Mouse (Mus musculus): Measurements from ENCODE around the gene Rundc3a. TPM values are rescaled to one million over a fixed set of nuclear protein-coding genes. Genes with fewer than 3 reads are reported as not detected.
A peak's percentile ranks its signal among the peaks of the same experiment; 100 is the strongest.
"Not testable (repeated sequence)": the region's sequence is repeated elsewhere in the genome, so short reads cannot be mapped to it uniquely, and the experiment has no call there.

The Rundc3a gene
- polyA plus RNA-seq, 1 experiment from 2014 or later, result 1.7 TPM

DNA sequence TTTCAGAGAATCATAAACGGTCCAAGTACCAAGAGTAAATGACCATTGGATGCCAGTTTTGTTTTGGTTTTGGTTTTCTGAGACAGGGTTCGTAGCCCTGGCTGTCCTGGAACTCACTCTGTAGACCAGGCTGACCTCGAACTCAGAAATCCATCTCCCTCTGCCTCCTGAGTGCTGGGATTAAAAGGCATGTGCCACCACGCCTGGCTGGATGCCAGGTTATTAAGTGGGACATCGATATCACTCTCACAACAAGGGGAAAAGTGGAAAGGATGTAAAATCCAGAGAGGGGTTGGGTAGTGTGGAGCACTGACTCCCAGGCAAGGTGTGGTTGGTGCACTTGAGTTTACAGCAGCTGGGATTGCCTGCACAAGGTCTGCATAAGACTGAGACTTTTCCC lies 13.1 kb upstream of the Rundc3a start:
- ATAC-seq (ENCODE audit: insufficient number of reproducible peaks, low FRiP score), result no peak
- H3K36me3 ChIP-seq, result no peaks in the 10 kb centered on the region
- 71% methylated on average over 5 of the region's 5 CpGs for WGBS
- 0 out of 2 replicates have a peak, but pooled peaks cover 3% of the 10 kb centered on the region for H3K27me3 ChIP-seq (replicated peaks)
- H3K4me1 ChIP-seq (replicated peaks), result peaks cover 17% of the 10 kb centered on the region
- no peak overlapping the region for H3K27ac ChIP-seq (ENCODE audit: poor library complexity, severe bottlenecking)
- H3K4me3 ChIP-seq, result no peak overlapping the region
- no peak overlapping the region for H3K9ac ChIP-seq
- peaks cover 6% of the 10 kb centered on the region; the same call in 1 of the 2 replicates for H3K9me3 ChIP-seq (replicated peaks)
- no peak overlapping the region for H3K4me2 ChIP-seq

DNA sequence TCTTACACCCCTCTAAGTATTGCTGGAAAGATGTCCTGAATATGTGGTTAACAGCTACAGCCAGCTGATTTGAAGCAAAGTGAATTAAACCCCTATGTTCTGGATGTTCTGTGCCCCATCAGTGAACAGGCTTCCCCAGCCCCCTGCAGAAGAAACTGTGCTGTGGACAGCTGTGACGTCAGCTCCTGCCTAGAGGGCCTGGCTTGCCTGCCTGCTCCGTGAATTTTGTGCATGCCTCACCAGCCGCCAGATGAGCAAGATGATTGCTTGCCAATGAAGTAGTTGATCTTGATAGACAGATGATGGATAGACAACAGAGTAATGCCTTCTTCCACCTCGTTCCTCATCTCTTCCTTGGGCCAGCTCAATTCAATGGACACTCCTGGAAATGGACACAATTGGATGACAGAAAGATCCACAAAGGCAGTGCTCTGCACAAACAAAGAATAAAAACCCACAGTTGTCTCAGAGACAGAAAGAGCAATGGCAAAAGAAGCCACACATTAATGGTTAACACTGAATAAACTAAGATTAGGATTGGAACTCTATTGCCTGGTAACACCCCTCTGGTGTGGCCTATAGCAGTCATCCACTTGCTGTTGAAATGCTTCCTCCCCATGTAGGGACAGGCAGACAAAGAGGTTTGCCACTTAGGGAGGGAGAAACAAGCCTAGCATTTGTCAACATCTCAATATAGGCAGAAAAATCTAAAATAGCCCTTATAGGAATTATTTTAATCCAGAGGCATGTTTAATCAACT lies 11.7 kb upstream of the Rundc3a start:
- ATAC-seq (ENCODE audit: insufficient number of reproducible peaks, low FRiP score), result no peak
- peaks cover 6% of the 10 kb centered on the region; the same call in 1 of the 2 replicates for H3K9me3 ChIP-seq (replicated peaks)
- H3K4me1 ChIP-seq (replicated peaks), result peaks cover 3% of the 10 kb centered on the region; the same call in 1 of the 2 replicates
- 0 out of 2 replicates have a peak, but pooled peaks cover 3% of the 10 kb centered on the region for H3K27me3 ChIP-seq (replicated peaks)
- no peak overlapping the region for H3K9ac ChIP-seq
- no peak overlapping the region for H3K4me2 ChIP-seq
- 46% methylated on average over 4 of the region's 4 CpGs for WGBS
- no peak overlapping the region for H3K27ac ChIP-seq (ENCODE audit: poor library complexity, severe bottlenecking)
- no peaks in the 10 kb centered on the region for H3K36me3 ChIP-seq
- H3K4me3 ChIP-seq, result no peak overlapping the region

DNA sequence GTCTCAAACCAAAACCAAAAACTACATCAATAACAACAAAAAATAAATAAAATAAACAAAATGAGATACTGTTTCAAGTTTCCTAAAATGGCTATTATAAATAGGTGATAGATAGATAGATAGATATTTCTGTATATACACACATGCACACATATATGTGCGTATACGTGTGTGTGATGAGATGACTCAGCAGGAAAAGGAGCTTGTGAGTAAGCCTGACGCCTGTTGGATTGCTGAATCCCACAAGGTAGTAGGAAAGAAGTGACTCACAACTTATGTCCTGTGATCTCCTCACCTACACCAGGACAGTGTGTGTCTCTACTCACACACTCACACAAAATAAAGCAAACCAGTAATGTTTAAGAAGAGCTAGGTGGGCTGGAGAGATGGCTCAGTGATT lies 10.4 kb upstream of the Rundc3a start:
- WGBS, result 80% methylated on average over 3 of the region's 3 CpGs
- Histone ChIP-seq H3K9me3 (replicated peaks) (peaks cover 6% of the 10 kb centered on the region; the same call in 1 of the 2 replicates), H3K36me3 (no peaks in the 10 kb centered on the region), H3K4me1 (replicated peaks) (no peaks in the 10 kb centered on the region), H3K27ac (ENCODE audit: poor library complexity, severe bottlenecking) (no peak overlapping the region), H3K9ac (no peak overlapping the region), H3K27me3 (replicated peaks) (0 out of 2 replicates have a peak, but pooled peaks cover 3% of the 10 kb centered on the region), H3K4me3 (no peak overlapping the region), H3K4me2 (no peak overlapping the region)
- no peak for ATAC-seq (ENCODE audit: insufficient number of reproducible peaks, low FRiP score)

DNA sequence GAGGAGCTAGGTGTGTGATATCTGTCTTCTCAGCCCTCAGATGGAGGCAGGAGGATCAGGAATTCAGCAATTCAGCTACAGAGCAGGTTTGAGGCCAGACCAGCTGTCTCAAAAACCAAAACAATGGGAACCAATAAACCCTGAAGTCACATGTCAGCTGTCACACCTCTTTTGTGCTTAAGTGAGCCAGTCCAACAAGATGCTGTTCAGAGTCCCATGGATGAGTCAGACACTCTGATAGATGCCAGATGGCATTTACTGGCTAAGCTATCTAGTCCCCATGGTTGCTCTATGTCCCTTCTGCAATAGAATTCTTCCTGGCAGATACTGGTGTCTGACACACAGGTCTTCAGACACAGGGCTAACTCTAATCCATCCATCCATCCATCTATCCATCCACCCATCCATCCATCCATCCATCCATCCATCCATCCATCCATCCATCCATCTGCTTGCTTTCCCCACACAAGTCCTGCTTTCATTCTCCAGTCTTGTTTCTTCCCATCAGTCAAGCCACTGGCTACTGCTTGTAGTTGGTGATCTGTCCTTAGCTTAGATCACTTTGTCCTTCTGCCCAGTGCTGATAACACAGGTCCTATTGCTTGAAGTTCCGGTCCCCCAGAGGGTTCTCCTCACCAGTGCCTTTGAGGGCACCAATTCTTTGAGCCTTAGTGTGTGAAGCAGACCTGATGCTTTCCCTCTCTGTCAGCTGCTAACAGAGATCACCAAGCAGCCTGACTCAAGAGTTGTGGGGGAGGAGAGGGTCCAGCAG lies 9.7 kb upstream of the Rundc3a start:
- peak; percentile 59 for ATAC-seq (ENCODE audit: insufficient number of reproducible peaks, low FRiP score)
- H3K27me3 ChIP-seq (replicated peaks), result 0 out of 2 replicates have a peak, but pooled peaks cover 3% of the 10 kb centered on the region
- H3K4me1 ChIP-seq (replicated peaks), result no peaks in the 10 kb centered on the region
- H3K9me3 ChIP-seq (replicated peaks), result peaks cover 6% of the 10 kb centered on the region; the same call in 1 of the 2 replicates
- WGBS, result 61% methylated on average over 1 of the region's 1 CpGs
- H3K4me3 ChIP-seq, result no peak overlapping the region
- no peaks in the 10 kb centered on the region for H3K36me3 ChIP-seq
- no peak overlapping the region for H3K9ac ChIP-seq
- H3K27ac ChIP-seq (ENCODE audit: poor library complexity, severe bottlenecking), result no peak overlapping the region
- H3K4me2 ChIP-seq, result no peak overlapping the region

DNA sequence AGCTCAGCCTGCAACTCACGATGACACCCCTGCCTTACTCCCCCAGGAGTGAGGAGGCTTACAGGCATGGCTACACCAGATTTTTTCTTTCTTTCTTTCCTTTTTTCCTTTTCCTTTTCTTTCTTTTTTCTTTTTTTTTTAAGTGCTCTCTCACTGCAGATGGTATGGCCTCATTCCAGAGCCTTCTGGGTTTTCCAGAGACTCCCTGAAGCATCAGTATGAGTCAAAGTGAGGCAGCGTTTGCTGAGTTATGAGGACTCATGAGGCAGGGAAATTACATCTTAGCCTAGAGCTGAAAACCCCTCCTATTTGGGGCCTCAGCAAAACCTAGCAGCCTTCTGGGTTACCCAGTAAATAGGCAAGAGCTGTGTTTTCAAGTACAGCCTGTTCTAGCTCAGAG lies 8.8 kb upstream of the Rundc3a start:
- H3K36me3 ChIP-seq, result no peaks in the 10 kb centered on the region
- no peak overlapping the region for H3K9ac ChIP-seq
- no peak overlapping the region for H3K4me3 ChIP-seq
- no peaks in the 10 kb centered on the region for H3K4me1 ChIP-seq (replicated peaks)
- no peak overlapping the region for H3K27ac ChIP-seq (ENCODE audit: poor library complexity, severe bottlenecking)
- WGBS, result 58% methylated on average over 2 of the region's 2 CpGs
- no peak overlapping the region for H3K4me2 ChIP-seq
- H3K9me3 ChIP-seq (replicated peaks), result no peaks in the 10 kb centered on the region
- H3K27me3 ChIP-seq (replicated peaks), result no peaks in the 10 kb centered on the region
- no peak for ATAC-seq (ENCODE audit: insufficient number of reproducible peaks, low FRiP score)

DNA sequence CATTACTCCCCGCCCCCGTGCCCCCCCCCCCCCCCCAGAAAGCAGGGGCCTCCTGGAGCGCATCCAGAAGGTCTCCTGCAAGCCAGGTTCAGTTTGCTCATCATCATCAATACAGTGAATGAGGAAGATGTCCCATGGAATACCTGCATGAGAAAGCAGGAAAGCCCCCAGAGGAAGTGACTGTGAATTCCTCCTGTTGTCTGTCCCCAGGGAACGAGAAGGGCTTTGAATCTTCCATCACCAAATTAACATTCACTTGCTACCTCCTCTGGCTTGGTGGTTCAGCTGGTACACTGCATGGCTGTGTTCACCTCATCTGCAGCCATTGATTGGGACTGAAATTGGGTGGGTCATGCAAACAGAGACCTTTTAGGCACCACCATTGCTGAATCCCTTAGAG lies 8.1 kb upstream of the Rundc3a start:
- Histone ChIP-seq H3K36me3 (no peaks in the 10 kb centered on the region), H3K9me3 (replicated peaks) (no peaks in the 10 kb centered on the region), H3K27me3 (replicated peaks) (no peaks in the 10 kb centered on the region), H3K4me1 (replicated peaks) (no peaks in the 10 kb centered on the region), H3K27ac (ENCODE audit: poor library complexity, severe bottlenecking) (no peak overlapping the region), H3K4me2 (no peak overlapping the region), H3K9ac (no peak overlapping the region), H3K4me3 (no peak overlapping the region)
- ATAC-seq (ENCODE audit: insufficient number of reproducible peaks, low FRiP score), result no peak
- 44% methylated on average over 4 of the region's 4 CpGs for WGBS

DNA sequence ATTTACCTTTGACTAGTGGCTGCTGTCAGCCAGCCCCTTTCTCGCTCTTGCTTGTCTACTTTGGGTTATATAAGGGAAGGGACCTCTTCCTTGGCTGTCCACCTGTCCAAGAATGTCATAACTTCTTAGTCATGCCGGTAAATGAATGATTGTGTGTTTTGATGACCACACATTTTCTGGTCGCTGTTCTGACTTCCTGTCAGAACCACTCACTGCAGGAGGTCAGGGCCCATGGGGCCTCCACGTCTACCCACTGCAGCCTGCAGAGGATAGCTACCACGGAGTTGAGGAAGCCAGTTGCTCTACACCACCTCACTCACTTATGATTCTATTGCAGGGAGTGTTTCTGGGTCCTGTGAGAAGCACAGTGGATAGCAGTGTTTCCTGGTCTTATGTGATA lies 7.1 kb upstream of the Rundc3a start:
- Histone ChIP-seq H3K9me3 (replicated peaks) (no peaks in the 10 kb centered on the region), H3K4me1 (replicated peaks) (no peaks in the 10 kb centered on the region), H3K4me3 (no peak overlapping the region), H3K27me3 (replicated peaks) (no peaks in the 10 kb centered on the region), H3K36me3 (no peaks in the 10 kb centered on the region), H3K4me2 (no peak overlapping the region), H3K9ac (no peak overlapping the region), H3K27ac (ENCODE audit: poor library complexity, severe bottlenecking) (no peak overlapping the region)
- WGBS, result 52% methylated on average over 5 of the region's 5 CpGs
- no peak for ATAC-seq (ENCODE audit: insufficient number of reproducible peaks, low FRiP score)

DNA sequence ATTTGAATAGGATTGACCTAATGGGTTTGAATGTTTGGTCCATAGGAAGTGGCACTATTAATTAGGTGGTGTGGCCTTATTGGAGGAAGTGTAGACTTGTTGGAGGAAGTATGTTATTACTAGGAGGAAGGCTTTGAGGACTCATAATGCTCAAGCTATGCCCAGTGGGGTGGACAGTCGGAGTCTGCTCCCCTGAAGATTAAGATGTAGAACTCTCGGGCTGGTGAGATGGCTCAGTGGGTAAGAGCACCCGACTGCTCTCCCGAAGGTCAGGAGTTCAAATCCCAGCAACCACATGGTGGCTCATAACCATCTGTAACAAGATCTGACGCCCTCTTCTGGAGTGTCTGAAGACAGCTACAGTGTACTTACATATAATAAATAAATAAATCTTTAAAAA lies 3.8 kb upstream of the Rundc3a start:
- not testable (repeated sequence) for H3K9ac ChIP-seq; H3K9me3 ChIP-seq (replicated peaks); H3K36me3 ChIP-seq; ATAC-seq (ENCODE audit: insufficient number of reproducible peaks, low FRiP score); H3K4me2 ChIP-seq; H3K27ac ChIP-seq (ENCODE audit: poor library complexity, severe bottlenecking); H3K4me3 ChIP-seq; H3K27me3 ChIP-seq (replicated peaks)
- peaks cover 19% of the 10 kb centered on the region for H3K4me1 ChIP-seq (replicated peaks)
- WGBS, result 89% methylated on average over 4 of the region's 5 CpGs

DNA sequence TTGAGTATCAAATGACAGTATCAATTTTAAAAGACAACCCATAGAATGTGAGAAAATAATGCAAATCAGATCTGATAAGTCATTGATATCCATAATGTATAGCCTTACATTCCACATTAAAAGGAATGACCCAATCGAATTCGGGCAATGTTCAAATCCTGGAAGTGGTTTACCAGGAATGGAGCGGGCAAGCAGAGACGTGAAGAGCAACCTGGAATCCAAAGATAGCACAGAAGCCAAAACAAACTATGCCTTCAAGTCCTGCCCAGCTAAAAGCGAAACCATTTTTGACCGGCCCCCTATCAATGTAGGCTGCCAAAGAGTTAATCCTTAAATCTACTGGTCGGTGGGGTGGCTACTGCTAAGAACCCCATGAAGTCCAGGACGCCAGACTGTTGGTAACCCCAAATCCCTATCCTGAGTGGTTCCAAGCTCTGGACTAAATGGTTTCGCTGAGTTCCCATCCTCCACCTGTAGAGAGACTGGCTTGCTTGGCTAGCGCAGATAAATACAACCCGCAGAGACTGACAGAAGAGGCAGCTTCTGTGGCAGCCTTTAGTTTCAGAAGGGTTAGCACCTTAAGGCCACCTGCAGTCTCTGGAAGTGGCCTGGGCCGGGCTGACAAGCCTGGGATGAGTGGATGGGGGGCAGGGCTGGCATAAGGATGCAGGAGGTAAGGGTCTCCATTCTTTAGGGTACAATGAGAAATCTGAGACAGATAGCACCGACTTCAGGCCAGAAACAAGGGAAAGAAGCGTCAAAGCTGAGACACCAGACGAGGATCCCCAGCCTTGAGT lies 564 bp upstream of the Rundc3a start:
- ATAC-seq (ENCODE audit: insufficient number of reproducible peaks, low FRiP score), result peak; percentile 34
- peaks cover 33% of the 10 kb centered on the region for H3K27me3 ChIP-seq (replicated peaks)
- WGBS, result 15% methylated on average over 15 of the region's 15 CpGs

DNA sequence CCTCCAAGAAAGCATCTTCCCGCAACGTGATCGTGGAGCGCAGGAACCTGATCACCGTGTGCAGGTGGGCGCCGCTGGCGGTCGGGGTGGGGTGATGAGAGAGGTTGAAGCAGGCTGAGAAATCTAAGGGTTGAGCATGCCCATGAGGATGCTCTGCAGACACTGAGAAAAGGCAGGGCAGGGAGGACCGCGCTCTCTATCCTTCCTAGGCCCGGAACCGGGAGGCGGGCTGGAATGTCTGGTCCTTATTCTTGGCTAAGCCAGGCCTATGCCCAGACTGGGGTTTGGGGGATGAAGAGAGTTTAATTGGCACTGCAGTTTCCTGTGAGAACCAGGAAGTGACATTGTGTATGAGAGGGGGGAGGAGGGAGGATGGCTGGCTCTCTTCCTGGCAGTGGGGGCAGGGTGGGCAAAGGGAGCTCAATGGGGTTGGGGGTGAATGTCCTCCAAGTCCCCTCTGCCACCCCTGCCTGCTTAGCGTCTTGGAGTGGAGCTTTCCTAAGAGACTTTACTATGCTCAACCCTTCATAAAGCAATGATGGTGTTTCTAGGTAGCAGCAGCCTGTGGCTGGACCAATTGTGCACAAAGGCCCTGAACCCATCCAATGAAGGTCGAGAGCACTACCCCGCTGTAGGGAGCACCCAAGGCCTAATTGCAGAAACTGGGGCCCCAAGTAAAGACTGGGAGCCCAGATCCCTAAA lies 667 bp downstream of the Rundc3a start:
- Histone ChIP-seq H3K4me1 (replicated peaks) (peaks cover 24% of the 10 kb centered on the region), H3K4me2 (peak overlapping the region; percentile 89), H3K9ac (peak overlapping the region; percentile 49; the same call in 1 of the 2 replicates), H3K4me3 (peak overlapping the region; percentile 41), H3K27ac (ENCODE audit: poor library complexity, severe bottlenecking) (no peak overlapping the region), H3K36me3 (no peaks in the 10 kb centered on the region), H3K9me3 (replicated peaks) (no peaks in the 10 kb centered on the region), H3K27me3 (replicated peaks) (peaks cover 45% of the 10 kb centered on the region)
- 9% methylated on average over 17 of the region's 17 CpGs for WGBS
- ATAC-seq (ENCODE audit: insufficient number of reproducible peaks, low FRiP score), result peak; percentile 1; the same call in 1 of the 2 replicates

More for the DNA sequence above, 564 bp upstream of the Rundc3a start:
- Histone ChIP-seq H3K27ac (ENCODE audit: poor library complexity, severe bottlenecking) (no peak overlapping the region), H3K4me2 (peak overlapping the region; percentile 89), H3K9me3 (replicated peaks) (no peaks in the 10 kb centered on the region), H3K4me1 (replicated peaks) (peaks cover 24% of the 10 kb centered on the region), H3K36me3 (no peaks in the 10 kb centered on the region), H3K4me3 (peak overlapping the region; percentile 41), H3K9ac (no peak overlapping the region)
